Mouse (Mus musculus): Measurements from ENCODE around the gene Kpna7.

DNA sequence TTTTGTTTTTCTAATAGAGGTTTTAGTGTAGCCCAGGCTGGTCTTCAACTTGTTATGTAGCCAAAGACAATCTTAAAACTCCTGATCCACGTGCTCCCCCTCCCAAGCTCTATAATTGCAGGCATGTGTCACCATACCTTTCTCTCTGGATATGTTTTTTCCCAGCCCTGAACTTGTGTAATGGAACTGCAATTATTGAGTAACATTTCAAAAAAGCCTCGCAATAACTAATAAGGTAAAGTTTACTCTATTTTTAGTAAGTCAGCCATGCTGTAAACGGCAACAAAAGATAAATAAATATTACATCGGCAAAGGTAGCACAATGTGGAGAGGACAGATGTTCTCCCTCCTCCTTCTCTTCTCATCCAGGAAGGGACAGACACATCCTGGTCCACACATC lies 139.5 kb downstream of the Kpna7 start:
- TF ChIP-seq USF1 (IDR thresholded peaks at IDR 0.05; ENCODE audit: low read depth) (no peak), POLR2A (IDR thresholded peaks at IDR 0.05; ENCODE audit: insufficient read length, low read depth) (no peak), MAX (IDR thresholded peaks at IDR 0.05; ENCODE audit: low read depth) (no peak), E2F4 (IDR thresholded peaks at IDR 0.05; ENCODE audit: insufficient read depth) (no peak), SRF (IDR thresholded peaks at IDR 0.05; ENCODE audit: control insufficient read depth, insufficient read length, low read depth) (no peak), MYOD1 (IDR thresholded peaks at IDR 0.05; ENCODE audit: control insufficient read depth in 1 of 3, insufficient read length in 2 of 3, low read depth in 2 of 3) (no peak), CEBPB (IDR thresholded peaks at IDR 0.05; ENCODE audit: insufficient read depth, poor library complexity, severe bottlenecking) (peak; percentile 38; the same call in 1 of the 2 replicates), REST (IDR thresholded peaks at IDR 0.05; ENCODE audit: insufficient read depth, insufficient read length) (no peak), TCF12 (IDR thresholded peaks at IDR 0.05; ENCODE audit: insufficient read depth, poor library complexity, severe bottlenecking) (no peak), MYOG (IDR thresholded peaks at IDR 0.05; ENCODE audit: control insufficient read depth in 1 of 3, insufficient read depth in 1 of 3, insufficient read length in 2 of 3, low read depth in 2 of 3) (no peak), POLR2AphosphoS2 (IDR thresholded peaks at IDR 0.05; ENCODE audit: insufficient read length, low read depth) (no peak)
